Mouse (Mus musculus) activated CD4-positive, CD25-positive, alpha-beta regulatory T cell, adult 4 months (primary cell): Measurements from ENCODE around the gene Ndufb7. TPM values are rescaled to one million over a fixed set of nuclear protein-coding genes. Genes with fewer than 3 reads are reported as not detected.
"Not testable (repeated sequence)": the region's sequence is repeated elsewhere in the genome, so short reads cannot be mapped to it uniquely, and the experiment has no call there.

ENCODE experiments used
- ATAC-seq: one replicate; pipeline ENCODE4 v1.8.0; 2017
- polyA plus RNA-seq, 2 experiments: library from polyadenylated mRNA; unstranded; fragments of 100-300 nt; shearing (Covaris generic); gene quantifications; one replicate each; pipeline ENCODE4 v1.2.1; 2017

Gene Ndufb7
- 100 to 1,000 TPM; 350 to 354 TPM for polyA plus RNA-seq

DNA sequence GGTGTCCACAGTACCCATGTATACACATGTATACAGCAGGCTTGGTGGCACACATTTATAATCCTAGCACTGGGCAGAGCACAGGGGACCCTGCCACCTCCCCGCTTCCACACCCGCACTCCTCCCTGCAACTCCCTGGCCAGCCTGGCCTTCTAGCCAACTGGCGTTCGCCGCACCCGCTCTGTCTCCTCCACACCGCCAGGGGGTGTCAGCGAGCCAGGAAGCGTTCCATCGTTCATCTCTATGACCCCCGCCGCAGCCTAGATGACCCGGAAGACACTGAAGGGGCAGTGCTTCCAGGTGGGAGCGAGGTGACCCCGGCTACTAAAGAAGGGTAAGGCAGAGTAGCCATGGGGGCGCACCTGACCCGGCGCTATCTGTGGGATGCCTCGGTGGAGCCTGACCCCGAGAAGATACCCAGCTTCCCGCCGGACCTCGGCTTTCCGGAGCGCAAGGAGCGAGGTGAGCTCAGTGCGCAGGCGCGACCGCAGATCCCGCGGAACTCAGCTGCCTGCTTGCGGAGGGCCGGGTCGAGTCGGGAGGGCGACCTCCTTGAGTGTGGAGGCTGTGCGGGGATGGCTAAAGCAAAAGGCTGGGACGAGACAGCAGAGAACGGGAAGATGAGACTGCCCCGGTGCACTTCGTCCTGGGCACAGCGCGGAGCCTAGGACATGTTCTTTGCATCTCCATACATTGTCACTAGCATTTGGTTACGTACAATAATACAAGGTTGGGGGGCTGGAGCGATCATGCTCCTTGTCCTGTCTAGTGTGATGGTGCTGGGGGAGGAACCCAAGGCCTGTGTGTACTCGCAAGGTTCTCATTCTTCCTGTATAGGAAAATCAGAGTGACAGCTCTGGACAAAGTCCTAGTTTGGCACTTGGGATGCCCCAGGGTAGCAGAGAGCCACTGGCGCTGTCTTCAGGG, at the start of gene Ndufb7:
TSS of gene Ndufb7 (plus strand) at position 203 of the 927 bp plus-strand sequence.
- ATAC-seq = peak; percentile 92

DNA sequence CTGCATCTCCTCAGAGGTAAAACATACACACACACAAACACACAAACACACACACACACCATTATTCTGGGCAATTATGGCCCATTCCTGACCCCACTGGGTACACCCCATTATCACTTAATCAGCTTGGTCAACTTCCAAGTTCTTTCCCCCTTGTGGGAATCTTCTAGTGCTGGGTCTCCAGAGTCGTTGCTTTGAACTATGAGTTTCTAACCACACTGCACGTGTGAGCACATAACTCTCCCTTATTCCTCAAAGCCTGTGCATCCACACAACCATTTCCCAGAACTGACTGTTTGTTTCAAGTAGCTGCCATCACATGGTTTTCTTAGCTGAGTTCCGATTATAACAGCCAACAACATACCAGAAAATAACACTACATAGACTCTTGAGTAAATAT, 46.0 kb upstream of the Ndufb7 start:
- no peak for ATAC-seq

DNA sequence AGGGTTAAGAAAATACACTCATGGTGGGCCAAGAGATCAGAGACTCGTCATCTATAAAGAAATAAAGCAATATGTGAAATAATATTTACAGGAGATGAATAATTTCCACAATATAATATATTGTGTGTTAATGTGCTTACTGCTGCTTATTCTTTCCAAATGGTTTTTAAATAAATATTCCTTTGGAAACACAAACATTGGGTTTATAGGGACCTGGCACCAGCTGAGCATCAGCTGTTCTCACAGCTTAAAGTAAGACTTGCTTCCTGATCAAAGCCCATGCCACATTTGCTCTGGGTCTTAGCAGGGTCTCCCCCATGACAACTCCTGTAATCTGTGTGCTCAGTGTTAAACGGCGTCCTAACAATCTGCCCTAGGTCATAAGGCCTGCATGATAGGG, 45.6 kb upstream of the Ndufb7 start:
- not testable (repeated sequence) for ATAC-seq

DNA sequence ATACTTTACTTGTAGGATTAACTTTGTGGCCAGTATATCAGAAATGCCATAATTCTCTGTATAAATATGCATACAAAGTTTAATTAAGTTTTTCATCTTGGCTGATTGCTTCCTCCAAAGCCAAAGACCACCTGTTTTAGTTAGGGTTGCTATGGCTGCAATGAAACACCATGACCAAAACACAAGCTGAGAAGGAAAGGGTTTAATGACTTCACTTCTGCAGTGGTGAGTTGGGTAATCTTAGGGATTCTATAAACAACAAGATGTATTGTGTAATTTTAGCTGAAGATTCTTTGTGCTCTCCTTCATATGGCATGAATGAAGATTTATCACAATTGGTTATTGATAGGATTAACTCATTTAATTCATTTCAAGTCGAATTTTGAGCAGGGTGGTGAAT, 45.2 kb upstream of the Ndufb7 start:
- no peak for ATAC-seq

DNA sequence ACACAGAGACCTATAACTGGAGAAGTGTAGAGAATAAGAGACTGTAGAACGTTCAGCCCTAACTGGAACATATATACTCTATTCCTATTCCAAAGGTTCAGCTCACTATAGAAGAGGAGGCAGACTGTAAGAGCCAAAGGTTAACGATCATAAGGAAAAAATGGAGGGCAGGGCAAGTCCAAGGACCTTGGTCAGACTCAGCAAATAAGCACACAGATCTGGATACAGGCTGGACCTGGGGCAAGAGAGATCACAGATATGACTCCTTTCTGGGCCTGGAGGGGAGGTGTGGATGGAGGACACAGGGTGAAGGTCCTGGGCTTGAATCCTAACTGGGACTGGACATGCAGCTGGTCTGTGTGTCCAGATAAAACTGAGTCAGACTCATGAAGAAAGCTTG, 31.7 kb upstream of the Ndufb7 start:
- no peak for ATAC-seq

DNA sequence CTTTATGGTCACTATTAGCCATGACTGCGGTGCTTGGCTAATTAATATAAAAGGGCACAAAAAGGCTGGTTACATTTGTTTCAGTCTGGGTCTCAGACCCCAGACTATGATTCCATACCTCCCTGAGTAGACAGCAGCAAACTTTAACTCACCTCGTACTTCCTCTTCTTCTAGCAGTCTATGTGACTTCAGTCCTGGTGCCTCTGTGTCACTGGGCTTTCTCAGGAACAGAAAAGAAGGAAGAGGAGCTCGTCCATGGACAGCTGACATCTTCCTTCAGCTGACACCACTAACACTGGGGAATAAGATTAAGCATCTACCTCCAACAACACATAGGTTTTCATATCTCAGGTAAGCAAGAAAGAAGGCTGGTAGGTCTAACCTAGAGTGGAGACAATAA, 30.7 kb upstream of the Ndufb7 start, which contains the start of gene Olfr370:
TSS of gene Olfr370 (plus strand) at position 45 of the 400 bp plus-strand sequence.
- ATAC-seq = no peak

DNA sequence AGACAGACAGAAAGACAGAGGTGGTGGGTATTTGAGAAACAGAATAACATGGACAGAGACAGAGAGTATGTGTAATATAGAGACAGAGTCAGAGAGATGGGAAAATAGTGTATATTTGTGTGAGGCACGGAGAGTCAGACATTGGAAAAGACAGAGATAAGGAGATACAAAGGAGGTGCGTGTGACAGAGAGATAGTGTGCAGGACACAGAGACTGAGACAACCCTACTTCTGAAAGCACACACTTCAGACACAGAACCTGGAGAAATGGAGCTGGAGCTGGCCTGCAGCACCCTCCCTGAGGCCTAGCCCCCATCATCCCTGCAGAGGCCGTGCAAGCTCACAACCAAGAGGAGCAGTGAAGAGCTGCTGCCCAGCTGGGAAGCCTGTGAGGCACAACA, 3.8 kb upstream of the Ndufb7 start:
- no peak for ATAC-seq

DNA sequence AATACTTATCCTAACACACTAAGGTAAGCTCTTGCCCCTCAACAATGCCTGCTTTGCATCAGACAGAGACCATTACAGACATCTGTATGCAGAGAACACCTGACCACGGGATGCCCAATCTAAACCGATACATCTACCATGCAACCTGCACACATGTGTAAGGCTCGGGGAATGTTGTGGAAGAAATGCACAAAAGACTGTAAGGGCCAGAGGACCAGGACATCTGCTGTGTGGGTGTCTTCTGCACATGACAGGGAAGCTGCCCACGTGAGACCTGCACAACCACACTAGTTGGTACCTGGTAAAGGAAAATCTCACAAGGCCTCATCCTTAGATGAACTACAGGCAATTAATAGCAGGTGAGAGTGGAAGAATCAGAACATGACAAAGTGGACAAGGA, 3.2 kb upstream of the Ndufb7 start:
- no peak for ATAC-seq

DNA sequence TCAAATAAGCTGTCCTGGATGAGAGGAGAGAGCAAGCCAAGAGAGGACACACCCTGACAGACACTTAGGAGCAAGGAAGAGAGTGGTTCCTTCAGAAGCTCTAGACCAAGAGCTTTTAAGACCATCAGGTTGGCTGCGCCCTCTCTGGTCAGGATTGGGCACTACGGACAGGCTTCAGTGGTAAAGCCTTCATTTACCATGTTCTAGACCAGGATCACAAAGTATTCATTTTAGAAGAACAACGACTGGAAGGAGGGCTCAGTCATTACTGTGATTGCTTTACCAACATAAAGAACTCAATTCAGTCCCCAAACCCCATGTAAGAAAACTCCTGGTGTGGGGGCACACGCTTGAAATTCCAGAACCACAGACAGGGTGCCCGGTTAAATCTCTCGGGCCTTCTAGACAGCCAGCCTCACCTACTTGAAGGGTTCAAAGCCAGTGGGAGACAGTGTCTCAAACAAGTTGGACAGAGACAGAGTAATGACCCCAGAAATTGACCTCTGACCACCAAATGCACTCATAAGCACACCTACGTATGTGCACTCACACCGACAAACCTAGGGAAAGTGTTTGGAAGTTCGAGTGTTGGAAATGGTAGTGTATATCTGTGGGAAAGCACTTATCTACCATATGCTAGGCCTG, 618 bp upstream of the Ndufb7 start:
- ATAC-seq = no peak

DNA sequence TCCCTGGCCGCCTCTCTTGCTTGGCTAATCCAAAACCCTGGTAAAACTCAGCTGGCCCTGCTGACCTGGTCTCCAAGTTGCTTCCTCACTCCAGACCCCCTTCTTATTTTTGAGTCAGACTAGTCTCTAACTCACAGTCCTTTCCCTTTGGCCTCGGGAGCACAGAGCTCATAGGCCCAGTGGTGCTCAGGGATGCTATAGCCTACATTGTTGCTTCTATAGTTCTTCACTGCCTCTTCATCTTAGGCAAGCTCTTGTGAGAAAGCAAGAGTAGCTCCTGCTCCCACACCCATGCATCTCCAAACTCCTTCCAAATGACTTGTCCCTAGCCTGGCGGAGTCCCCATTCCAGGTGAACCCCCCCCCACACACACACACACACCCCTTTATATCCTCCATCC, 1.2 kb downstream of the Ndufb7 start:
- ATAC-seq = no peak

DNA sequence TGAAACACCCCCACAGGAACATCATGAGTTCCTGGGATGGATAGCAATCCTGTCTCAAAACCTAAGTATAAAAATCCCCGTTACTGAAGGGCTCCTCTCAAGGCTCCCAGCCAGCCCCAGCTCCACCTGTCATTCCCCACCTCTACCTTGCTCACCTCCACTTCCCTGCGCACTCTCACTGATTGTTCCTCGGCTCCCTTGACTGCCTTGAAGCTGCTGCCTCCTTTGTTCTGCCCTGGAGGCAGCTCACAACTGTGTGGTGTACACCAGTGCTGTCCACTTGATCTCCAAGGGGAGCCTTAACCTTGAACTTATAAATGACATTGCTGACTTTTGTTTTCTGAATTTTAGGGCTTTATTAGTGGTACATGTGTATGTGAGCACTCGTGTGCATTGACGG, 1.7 kb downstream of the Ndufb7 start:
- no peak for ATAC-seq

DNA sequence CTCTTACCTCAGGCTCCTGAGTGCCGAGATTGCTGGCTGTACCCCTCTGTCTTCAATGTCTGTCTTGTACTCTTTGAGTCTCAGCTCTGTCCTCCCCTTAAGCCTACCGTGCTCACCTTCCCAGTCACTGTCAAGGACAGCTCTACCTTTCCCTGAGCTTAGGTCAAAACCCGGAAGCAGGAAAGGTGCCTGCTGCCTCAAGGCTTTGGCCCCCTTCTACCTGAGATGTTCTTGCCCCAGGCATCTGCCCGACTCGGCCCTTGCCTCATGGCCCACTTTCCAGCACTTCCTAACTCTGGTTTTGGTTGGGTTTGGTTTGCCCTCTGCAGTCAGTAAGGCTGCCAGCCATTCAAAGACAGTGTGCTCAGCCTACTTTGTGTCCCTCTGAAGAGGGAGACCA, 2.3 kb downstream of the Ndufb7 start:
- ATAC-seq = no peak

DNA sequence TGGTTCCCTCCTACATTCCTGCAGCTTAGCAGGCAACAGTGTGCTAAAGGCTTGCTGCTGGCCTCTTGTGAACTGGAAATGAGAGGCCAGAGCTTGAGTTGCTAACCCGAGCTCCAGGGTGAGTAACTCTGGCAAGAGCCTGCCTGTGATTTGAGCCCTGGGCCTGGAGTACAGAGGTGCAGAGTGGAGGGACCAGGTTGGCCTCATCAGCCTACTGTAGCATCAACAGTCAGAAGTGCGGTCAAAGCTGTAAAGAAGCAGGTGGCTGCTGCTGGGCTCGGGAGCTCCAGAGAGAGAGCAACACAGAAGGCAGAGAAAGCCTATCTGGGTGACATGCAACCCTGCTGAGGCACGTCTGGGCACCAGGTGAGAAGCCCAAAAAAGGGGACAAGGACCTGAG, 2.7 kb downstream of the Ndufb7 start:
- ATAC-seq = no peak

DNA sequence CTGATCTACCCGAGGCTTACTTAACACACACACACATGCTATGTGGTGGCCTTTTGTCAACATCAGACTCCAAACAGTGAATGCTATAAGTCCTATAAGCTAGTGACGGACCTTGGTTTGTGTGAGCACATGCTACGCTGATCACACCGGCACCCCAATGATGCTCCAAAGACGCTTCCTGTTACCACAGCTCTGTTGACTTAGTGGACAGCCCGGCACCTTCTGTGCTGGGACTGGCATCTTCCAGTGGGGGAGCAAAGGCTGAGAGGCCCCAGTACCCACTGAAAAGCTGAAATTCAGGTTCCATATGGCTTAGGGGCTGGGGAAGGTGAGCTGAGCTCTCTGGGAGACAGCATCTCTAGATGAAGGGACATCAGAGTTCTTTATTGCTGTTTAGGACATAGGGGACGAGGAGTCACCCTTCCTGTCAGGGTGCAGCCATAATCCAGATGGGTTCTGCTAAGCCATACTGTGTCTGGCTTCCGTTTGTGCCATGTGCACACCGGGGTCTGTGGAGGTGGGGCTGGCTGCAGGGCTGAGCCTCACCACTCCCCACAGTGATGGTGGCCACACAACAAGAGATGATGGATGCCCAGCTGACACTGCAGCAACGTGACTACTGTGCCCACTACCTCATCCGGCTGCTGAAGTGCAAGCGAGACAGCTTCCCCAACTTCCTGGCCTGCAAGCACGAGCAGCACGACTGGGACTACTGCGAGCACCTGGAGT, 4.0 kb downstream of the Ndufb7 start:
- ATAC-seq = no peak

DNA sequence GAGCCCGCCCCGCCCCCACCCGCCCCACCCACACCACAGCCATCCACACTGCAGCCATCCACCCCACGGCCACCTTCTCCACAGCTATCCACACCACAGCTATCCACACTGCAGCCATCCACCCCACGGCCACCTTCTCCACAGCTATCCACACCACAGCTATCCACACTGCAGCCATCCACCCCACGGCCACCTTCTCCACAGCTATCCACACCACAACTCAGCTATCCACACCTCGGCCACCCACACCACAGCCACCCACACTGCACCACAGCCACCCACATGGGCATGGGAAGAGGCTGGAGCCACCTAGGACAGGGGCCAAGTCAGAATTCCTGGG, 4.5 kb downstream of the Ndufb7 start:
- not testable (repeated sequence) for ATAC-seq

DNA sequence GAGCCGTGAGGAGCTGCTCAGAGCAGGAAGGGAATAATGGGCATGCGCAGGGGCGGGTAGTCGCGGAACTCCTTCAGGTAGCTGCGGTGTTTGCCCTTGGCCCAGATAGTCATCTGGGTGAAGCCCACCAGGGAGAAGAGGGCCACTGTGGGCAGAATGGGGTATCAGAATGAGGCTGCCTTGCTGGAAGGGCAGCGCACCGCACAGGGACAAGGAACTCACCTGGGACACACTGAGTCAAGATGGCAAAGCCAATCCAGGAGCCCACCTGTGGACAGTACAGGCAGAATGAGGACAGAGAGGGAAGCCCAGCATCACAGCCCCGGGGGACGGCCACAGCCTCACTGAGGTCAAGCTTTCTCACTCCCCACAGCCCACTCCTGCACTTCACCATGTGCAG, 5.3 kb downstream of the Ndufb7 start:
- no peak for ATAC-seq

DNA sequence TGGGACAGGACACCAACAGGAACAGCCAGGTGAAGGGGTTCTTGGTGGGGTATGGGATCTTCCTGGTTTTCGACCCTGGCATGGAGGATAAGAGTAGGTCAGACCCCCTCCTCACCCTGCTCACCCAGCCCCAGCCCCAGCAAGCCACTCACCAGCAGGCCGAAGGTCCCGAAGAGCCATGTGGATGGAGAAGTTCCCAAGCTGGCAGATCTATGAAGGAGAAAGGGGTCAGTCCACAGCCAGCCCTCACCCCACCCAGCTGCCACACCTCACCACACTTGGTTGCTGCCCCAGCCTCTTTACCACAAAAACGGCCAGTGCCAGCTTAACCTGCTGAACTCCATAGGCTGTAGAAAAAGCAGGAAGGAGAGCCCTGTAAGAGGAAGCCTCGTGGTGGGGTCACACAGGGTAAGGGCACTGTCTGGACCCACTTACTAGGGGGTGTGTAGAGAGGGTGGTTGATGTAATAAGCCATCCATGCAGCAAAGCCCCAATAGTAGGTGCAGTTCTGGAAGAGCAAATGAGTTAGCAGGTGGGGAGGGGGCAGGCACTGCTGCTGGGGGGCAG, 5.9 kb downstream of the Ndufb7 start:
- ATAC-seq = no peak

DNA sequence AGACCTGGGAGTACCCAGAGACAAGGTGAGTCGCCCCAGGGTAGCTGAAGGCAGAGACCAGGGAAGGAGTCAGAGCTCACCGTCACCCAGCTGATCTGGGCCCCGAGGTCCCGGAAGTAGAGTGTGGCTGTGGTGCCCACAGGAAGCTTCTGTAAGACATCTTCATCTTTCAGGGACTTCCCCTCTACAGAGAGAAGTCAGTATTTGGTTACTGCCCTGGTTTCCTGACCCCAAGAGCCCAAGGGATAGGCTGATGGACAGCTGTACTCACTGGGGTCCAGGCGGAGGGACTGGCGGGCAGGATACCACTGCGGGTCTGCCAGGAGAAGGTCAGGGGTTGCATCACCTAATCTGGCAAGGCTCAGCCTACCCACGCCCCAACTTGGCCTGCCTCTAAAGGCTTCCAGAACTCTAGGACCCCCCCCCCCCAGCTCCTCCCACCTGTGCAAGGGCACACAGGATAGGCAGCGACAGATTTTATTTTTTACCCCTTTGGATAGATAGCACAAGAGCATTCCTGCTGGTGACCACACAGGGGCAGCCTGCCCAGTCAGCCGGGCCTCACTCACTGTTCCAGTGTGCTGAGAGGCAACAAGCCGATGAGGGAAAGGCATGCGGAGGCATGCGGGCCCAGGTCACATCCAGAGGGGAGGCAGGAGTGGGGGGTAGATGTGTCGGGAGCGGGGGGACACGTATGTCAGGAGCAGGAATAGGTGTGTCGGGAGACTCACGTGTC, 6.8 kb downstream of the Ndufb7 start:
- ATAC-seq = peak; percentile 99

DNA sequence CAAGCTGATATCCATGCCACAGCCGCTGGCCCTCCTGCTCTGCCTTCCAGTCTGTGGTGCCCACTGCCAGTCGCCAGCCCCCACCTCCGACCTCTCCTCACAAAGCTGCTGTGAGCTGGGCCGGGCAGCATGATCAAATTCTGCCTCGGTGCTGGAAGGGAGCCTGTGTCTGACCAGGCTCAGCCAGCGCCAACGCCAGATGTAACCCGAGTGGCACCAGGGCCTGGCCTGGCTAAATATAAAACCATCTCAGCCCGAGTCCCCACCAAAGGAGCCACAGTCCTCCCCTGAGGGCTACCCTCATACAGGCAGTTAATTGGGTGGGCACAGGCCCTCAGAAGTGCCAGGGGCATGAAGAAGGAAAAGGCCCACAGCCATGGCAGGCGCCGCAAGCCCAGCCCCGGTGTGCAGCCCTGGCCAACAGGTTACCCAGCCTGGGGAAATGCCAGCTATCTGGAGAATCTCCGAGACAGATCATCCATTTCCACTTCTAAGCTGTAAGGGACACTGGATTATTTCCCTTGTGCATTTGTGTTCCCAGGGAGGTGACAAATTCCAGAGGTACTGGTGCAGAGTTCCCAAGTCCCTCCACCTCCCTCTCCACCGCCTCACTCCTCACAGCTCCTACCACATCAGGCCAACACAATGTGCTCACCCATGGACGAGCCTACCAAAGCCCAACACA, 8.3 kb downstream of the Ndufb7 start:
- no peak for ATAC-seq

DNA sequence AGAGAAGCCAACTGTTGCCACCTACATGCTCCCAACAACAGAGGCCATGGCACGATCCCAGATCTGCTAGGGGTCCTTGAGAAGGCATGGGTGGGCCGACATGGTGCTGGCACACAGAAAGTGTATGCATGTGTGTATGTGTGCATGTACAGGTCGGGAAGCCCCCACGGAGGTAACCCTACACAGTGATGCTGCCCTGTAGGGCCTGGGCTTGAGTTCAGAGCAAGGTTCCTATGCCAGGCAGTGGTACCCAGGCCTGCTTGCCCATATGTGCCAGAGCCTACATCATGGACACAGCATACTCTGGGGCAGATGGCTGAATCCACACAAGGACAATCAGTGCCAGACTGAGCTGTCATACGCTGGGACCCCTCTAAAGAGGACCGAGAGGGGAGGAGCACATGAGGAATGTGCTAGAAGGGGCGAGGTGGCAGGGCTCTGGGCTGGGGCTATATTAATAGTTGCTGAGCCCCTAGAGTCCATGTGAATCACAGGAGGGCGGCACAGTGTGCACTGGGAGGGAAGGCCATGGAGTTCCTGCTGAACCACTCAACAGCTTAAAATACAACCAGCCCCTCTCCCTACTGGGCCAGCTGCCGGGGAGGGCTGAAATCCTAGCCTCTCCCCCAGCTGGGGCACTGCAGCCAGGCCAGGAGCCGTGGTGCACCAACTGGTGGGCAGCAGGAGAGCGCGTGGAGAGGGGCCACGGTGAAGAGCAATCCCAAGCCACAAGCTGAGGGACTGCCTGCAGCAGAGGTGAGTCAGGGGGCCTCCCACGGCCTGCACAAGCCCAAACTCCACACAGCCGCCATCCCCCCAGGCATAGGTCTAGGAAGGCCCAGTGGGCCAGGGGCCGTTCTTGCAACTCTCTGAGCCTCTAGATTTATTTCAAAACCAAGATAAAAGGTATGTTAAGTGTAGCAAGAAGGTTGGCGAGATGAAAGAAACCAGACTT, 9.4 kb downstream of the Ndufb7 start:
- no peak for ATAC-seq

DNA sequence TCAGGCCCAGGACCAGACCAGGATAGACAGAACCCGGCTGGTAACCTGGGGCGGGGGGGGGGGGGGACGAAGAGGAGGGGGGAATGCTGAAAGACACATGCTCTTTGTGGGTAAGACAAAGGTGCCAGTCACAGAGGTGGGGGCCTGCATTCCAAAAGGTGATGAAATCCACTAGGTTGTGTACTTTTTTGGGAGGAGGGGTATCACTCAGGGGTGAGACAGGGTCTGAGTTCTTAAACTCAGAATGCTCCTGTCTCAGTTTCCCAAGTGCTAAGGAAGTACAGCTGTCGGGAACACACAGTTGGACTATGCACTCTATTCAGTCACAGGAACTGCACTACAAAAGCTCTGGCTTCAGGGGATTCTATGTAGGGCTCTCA, 10.0 kb downstream of the Ndufb7 start:
- ATAC-seq = no peak
